Mouse (Mus musculus): Measurements from ENCODE around the gene Pacsin2. TPM values are rescaled to one million over a fixed set of nuclear protein-coding genes. Genes with fewer than 3 reads are reported as not detected.
A peak's percentile ranks its signal among the peaks of the same experiment; 100 is the strongest.

Gene Pacsin2
- polyA plus RNA-seq, 1 experiment from 2014 or later: 11.0 TPM

DNA sequence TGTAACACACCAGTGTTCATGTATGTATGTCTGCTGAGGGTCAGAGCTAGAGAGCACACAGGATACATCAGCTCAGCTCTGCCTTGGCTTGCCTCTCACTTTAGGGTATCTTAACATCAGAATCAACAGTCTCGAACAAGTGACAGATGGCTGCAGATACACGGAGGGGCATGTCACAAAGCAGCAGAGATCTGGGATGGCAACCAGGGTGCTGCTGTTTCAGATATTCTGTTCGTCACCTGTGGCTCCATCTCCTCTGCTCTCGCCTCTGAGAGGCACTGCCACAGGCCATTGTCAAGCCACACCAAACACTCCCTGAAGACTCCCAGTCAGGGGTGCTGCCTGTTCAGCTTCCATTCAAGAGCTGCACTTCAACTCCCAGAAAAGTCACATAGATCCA lies 39.1 kb downstream of the Pacsin2 start:
- 72% methylated on average over 4 of the region's 4 CpGs for WGBS
- no peak overlapping the region for H3K4me3 ChIP-seq (ENCODE audit: low read depth, low read length)
- ATAC-seq (no peak), DNase-seq (ENCODE audit: low spot score) (no peak)
- H3K4me1 ChIP-seq (ENCODE audit: control insufficient read depth, insufficient read depth, low read length): no peaks in the 10 kb centered on the region
- H3K36me3 ChIP-seq (ENCODE audit: control insufficient read depth, insufficient read depth, low read length): no peaks in the 10 kb centered on the region
- H3K27me3 ChIP-seq (replicated peaks; ENCODE audit: control insufficient read depth, insufficient read depth, low read length): no peaks in the 10 kb centered on the region
- H3K9ac ChIP-seq (ENCODE audit: low read length): no peak overlapping the region
- no peak overlapping the region for H3K4me2 ChIP-seq (ENCODE audit: low read length)
- no peak overlapping the region for H3K27ac ChIP-seq (ENCODE audit: low read depth, low read length)
- no peaks in the 10 kb centered on the region for H3K9me3 ChIP-seq (replicated peaks; ENCODE audit: control insufficient read depth, low read length)

GRCm38 (mm10) chr15:83423589-83424384 lies 40.6 kb downstream of the Pacsin2 start:
- DNase-seq (ENCODE audit: low spot score) (no peak), ATAC-seq (no peak)
- no peaks in the 10 kb centered on the region for H3K27me3 ChIP-seq (replicated peaks; ENCODE audit: control insufficient read depth, insufficient read depth, low read length)
- no peak overlapping the region for H3K27ac ChIP-seq (ENCODE audit: low read depth, low read length)
- 85% methylated on average over 5 of the region's 5 CpGs for WGBS
- H3K9me3 ChIP-seq (replicated peaks; ENCODE audit: control insufficient read depth, low read length): no peaks in the 10 kb centered on the region
- no peak overlapping the region for H3K9ac ChIP-seq (ENCODE audit: low read length)
- H3K4me3 ChIP-seq (ENCODE audit: low read depth, low read length): no peak overlapping the region
- no peaks in the 10 kb centered on the region for H3K36me3 ChIP-seq (ENCODE audit: control insufficient read depth, insufficient read depth, low read length)
- no peak overlapping the region for H3K4me2 ChIP-seq (ENCODE audit: low read length)
- H3K4me1 ChIP-seq (ENCODE audit: control insufficient read depth, insufficient read depth, low read length): no peaks in the 10 kb centered on the region

- H3K9ac ChIP-seq (ENCODE audit: low read length): no peak overlapping the region
- 91% methylated on average over 15 of the region's 15 CpGs for WGBS
Observed at GRCm38 (mm10) chr15:83422299-83422981, 42.0 kb downstream of the Pacsin2 start.

GRCm38 (mm10) chr15:83419562-83419961 lies 44.8 kb downstream of the Pacsin2 start:
- DNase-seq (ENCODE audit: low spot score): no peak

More at GRCm38 (mm10) chr15:83422299-83422981, 42.0 kb downstream of the Pacsin2 start:
- Histone ChIP-seq H3K9me3 (replicated peaks; ENCODE audit: control insufficient read depth, low read length) (no peaks in the 10 kb centered on the region), H3K4me1 (ENCODE audit: control insufficient read depth, insufficient read depth, low read length) (no peaks in the 10 kb centered on the region), H3K4me3 (ENCODE audit: low read depth, low read length) (no peak overlapping the region), H3K27ac (ENCODE audit: low read depth, low read length) (no peak overlapping the region), H3K4me2 (ENCODE audit: low read length) (no peak overlapping the region), H3K27me3 (replicated peaks; ENCODE audit: control insufficient read depth, insufficient read depth, low read length) (no peaks in the 10 kb centered on the region), H3K36me3 (ENCODE audit: control insufficient read depth, insufficient read depth, low read length) (no peaks in the 10 kb centered on the region)
- no peak for ATAC-seq
- DNase-seq (ENCODE audit: low spot score): no peak

DNA sequence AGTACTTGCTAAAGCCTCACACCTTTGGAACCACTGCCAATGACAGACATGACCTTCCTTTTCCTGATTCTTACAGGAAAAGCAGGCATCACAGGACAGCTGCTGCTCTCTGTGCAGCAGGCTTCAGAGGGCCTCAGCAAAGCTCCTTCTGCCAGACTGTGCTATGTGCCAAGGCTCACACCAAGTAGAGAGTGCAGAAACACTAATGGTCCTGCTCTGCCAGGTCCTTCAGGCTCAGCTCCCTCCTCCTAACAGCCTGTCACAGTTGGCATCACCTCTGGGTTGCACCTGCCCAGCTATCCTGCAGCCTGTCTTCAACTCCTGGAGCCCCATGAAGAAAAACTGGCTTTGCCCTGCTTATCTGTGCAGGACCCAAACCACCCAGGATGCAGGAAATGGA lies 45.7 kb downstream of the Pacsin2 start:
- Histone ChIP-seq H3K9ac (ENCODE audit: low read length) (no peak overlapping the region), H3K4me3 (ENCODE audit: low read depth, low read length) (no peak overlapping the region), H3K36me3 (ENCODE audit: control insufficient read depth, insufficient read depth, low read length) (no peaks in the 10 kb centered on the region), H3K4me2 (ENCODE audit: low read length) (no peak overlapping the region), H3K4me1 (ENCODE audit: control insufficient read depth, insufficient read depth, low read length) (no peaks in the 10 kb centered on the region), H3K27ac (ENCODE audit: low read depth, low read length) (no peak overlapping the region), H3K27me3 (replicated peaks; ENCODE audit: control insufficient read depth, insufficient read depth, low read length) (no peaks in the 10 kb centered on the region), H3K9me3 (replicated peaks; ENCODE audit: control insufficient read depth, low read length) (no peaks in the 10 kb centered on the region)
- DNase-seq (ENCODE audit: low spot score) (peak; percentile 37), ATAC-seq (no peak)

More at GRCm38 (mm10) chr15:83419562-83419961, 44.8 kb downstream of the Pacsin2 start:
- no peaks in the 10 kb centered on the region for H3K27me3 ChIP-seq (replicated peaks; ENCODE audit: control insufficient read depth, insufficient read depth, low read length)
- 86% methylated on average over 2 of the region's 2 CpGs for WGBS
- H3K4me1 ChIP-seq (ENCODE audit: control insufficient read depth, insufficient read depth, low read length): no peaks in the 10 kb centered on the region
- H3K9me3 ChIP-seq (replicated peaks; ENCODE audit: control insufficient read depth, low read length): no peaks in the 10 kb centered on the region
- H3K9ac ChIP-seq (ENCODE audit: low read length): no peak overlapping the region
- ATAC-seq: no peak
- H3K27ac ChIP-seq (ENCODE audit: low read depth, low read length): no peak overlapping the region
- H3K4me2 ChIP-seq (ENCODE audit: low read length): no peak overlapping the region
- H3K36me3 ChIP-seq (ENCODE audit: control insufficient read depth, insufficient read depth, low read length): no peaks in the 10 kb centered on the region
- no peak overlapping the region for H3K4me3 ChIP-seq (ENCODE audit: low read depth, low read length)

GRCm38 (mm10) chr15:83417916-83418315 lies 46.5 kb downstream of the Pacsin2 start:
- H3K27ac ChIP-seq (ENCODE audit: low read depth, low read length): no peak overlapping the region
- no peaks in the 10 kb centered on the region for H3K9me3 ChIP-seq (replicated peaks; ENCODE audit: control insufficient read depth, low read length)
- H3K36me3 ChIP-seq (ENCODE audit: control insufficient read depth, insufficient read depth, low read length): no peaks in the 10 kb centered on the region
- H3K4me3 ChIP-seq (ENCODE audit: low read depth, low read length): no peak overlapping the region
- no peak overlapping the region for H3K9ac ChIP-seq (ENCODE audit: low read length)
- H3K4me2 ChIP-seq (ENCODE audit: low read length): no peak overlapping the region
- DNase-seq (ENCODE audit: low spot score): no peak
- H3K27me3 ChIP-seq (replicated peaks; ENCODE audit: control insufficient read depth, insufficient read depth, low read length): no peaks in the 10 kb centered on the region
- 94% methylated on average over 6 of the region's 6 CpGs for WGBS
- ATAC-seq: no peak
- H3K4me1 ChIP-seq (ENCODE audit: control insufficient read depth, insufficient read depth, low read length): no peaks in the 10 kb centered on the region

- no peak overlapping the region for H3K27ac ChIP-seq (ENCODE audit: low read depth, low read length)
- ATAC-seq: no peak
- DNase-seq (ENCODE audit: low spot score): no peak
Observed at GRCm38 (mm10) chr15:83417407-83417806, 47.0 kb downstream of the Pacsin2 start.

GRCm38 (mm10) chr15:83415391-83415790 lies 49.0 kb downstream of the Pacsin2 start:
- no peaks in the 10 kb centered on the region for H3K36me3 ChIP-seq (ENCODE audit: control insufficient read depth, insufficient read depth, low read length)
- H3K9me3 ChIP-seq (replicated peaks; ENCODE audit: control insufficient read depth, low read length): no peaks in the 10 kb centered on the region
- no peaks in the 10 kb centered on the region for H3K4me1 ChIP-seq (ENCODE audit: control insufficient read depth, insufficient read depth, low read length)
- no peak overlapping the region for H3K27ac ChIP-seq (ENCODE audit: low read depth, low read length)
- WGBS: 87% methylated on average over 6 of the region's 6 CpGs
- H3K27me3 ChIP-seq (replicated peaks; ENCODE audit: control insufficient read depth, insufficient read depth, low read length): no peaks in the 10 kb centered on the region
- no peak overlapping the region for H3K4me2 ChIP-seq (ENCODE audit: low read length)
- no peak for DNase-seq (ENCODE audit: low spot score)
- no peak for ATAC-seq
- H3K9ac ChIP-seq (ENCODE audit: low read length): no peak overlapping the region
- no peak overlapping the region for H3K4me3 ChIP-seq (ENCODE audit: low read depth, low read length)

More at GRCm38 (mm10) chr15:83417407-83417806, 47.0 kb downstream of the Pacsin2 start:
- no peak overlapping the region for H3K4me2 ChIP-seq (ENCODE audit: low read length)
- no peak overlapping the region for H3K9ac ChIP-seq (ENCODE audit: low read length)
- no peak overlapping the region for H3K4me3 ChIP-seq (ENCODE audit: low read depth, low read length)
- H3K36me3 ChIP-seq (ENCODE audit: control insufficient read depth, insufficient read depth, low read length): no peaks in the 10 kb centered on the region
- WGBS: 88% methylated on average over 7 of the region's 7 CpGs
- no peaks in the 10 kb centered on the region for H3K4me1 ChIP-seq (ENCODE audit: control insufficient read depth, insufficient read depth, low read length)
- no peaks in the 10 kb centered on the region for H3K9me3 ChIP-seq (replicated peaks; ENCODE audit: control insufficient read depth, low read length)
- no peaks in the 10 kb centered on the region for H3K27me3 ChIP-seq (replicated peaks; ENCODE audit: control insufficient read depth, insufficient read depth, low read length)

DNA sequence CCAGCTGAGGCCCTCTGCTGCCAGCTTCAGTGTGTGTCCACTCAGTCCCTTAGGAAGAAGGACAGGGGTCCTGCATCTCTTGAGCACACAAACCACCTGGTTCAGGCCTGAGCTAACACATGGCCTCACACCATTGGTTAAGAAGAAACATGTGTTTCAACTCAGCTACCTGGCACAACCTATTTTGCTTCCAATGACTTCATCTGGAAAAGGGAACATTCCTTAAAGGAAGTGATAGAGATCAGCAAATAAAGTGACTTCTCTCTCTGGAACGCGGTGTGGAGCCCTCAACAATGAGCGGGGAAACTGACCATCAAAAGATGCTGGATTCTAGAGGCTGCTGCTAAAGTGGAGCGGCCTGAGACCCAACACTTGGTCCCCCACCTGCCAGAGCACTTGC lies 52.8 kb downstream of the Pacsin2 start:
- H3K36me3 ChIP-seq (ENCODE audit: control insufficient read depth, insufficient read depth, low read length): no peaks in the 10 kb centered on the region
- H3K4me3 ChIP-seq (ENCODE audit: low read depth, low read length): no peak overlapping the region
- H3K4me1 ChIP-seq (ENCODE audit: control insufficient read depth, insufficient read depth, low read length): no peaks in the 10 kb centered on the region
- H3K27me3 ChIP-seq (replicated peaks; ENCODE audit: control insufficient read depth, insufficient read depth, low read length): no peaks in the 10 kb centered on the region
- H3K9ac ChIP-seq (ENCODE audit: low read length): no peak overlapping the region
- DNase-seq (ENCODE audit: low spot score) (no peak), ATAC-seq (no peak)
- H3K27ac ChIP-seq (ENCODE audit: low read depth, low read length): no peak overlapping the region
- no peaks in the 10 kb centered on the region for H3K9me3 ChIP-seq (replicated peaks; ENCODE audit: control insufficient read depth, low read length)
- WGBS: 97% methylated on average over 4 of the region's 4 CpGs
- H3K4me2 ChIP-seq (ENCODE audit: low read length): no peak overlapping the region
